Mouse (Mus musculus): ENCODE results near the gene Galns. TPM values are rescaled to one million over a fixed set of nuclear protein-coding genes. Genes with fewer than 3 reads are reported as not detected.

Gene Galns
- polyA plus RNA-seq, 1 experiment, result 20.4 TPM

DNA sequence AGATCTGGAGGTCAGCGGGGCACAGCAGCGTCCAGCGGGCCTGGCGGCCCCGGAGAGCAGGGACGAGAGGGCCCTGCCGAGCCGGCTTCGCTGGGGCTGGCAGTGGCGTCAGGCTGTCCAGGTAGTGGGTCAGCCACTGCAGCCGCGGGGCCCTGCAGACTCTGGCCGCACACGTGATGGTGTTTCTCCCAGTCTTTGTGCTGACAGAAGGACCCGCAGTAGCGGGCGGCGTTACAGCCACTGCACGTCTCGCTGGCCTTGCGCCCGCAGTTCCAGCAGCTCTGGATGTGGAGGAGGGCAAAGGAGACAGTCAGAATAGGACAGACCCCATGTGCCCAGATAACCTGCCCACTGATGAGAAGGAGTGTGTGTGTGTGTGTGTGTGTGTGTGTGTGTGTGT lies 19.4 kb upstream of the Galns start:
- no peak overlapping the region for H3K4me3 ChIP-seq (ENCODE audit: low read depth, low read length)

DNA sequence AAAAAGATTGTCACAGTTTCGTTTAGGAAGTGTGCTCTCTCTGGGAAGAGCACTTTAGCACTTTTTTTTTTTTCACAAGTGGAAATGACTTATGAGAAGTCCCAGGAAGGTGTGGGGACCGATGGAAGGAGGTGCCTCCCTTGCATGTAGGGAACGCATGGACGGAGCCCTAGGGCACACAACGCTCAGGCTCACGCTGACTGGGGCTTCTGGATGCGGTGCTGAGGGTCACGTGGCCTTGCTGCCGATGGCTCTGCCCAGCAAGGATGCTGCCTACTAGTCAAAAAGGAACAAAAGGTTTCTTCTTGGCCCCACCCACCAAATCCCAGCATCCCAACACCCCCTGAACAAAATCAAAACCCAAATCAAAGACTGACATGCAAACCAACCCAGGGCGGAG lies 18.1 kb upstream of the Galns start:
- TF ChIP-seq CTCF (IDR thresholded peaks at IDR 0.05; ENCODE audit: extremely low read depth, insufficient read length, insufficient replicate concordance, low read depth, low read length) (no peak), POLR2A (IDR thresholded peaks at IDR 0.05; ENCODE audit: low read depth, low read length) (no peak)
- H3K4me1 ChIP-seq (ENCODE audit: control insufficient read depth, insufficient read depth, insufficient read length, low read length), result no peaks in the 10 kb centered on the region
- 68% methylated on average over 10 of the region's 10 CpGs for WGBS

More for the DNA sequence above, 19.4 kb upstream of the Galns start:
- no peak overlapping the region for H3K27ac ChIP-seq (ENCODE audit: insufficient read depth, low read depth, low read length)
- H3K27me3 ChIP-seq (ENCODE audit: control insufficient read depth, insufficient read depth, low read length), result no peaks in the 10 kb centered on the region
- 57% methylated on average over 22 of the region's 22 CpGs for WGBS
- no peaks in the 10 kb centered on the region for H3K36me3 ChIP-seq (ENCODE audit: control insufficient read depth, insufficient read depth, low read length)
- peaks cover 9% of the 10 kb centered on the region for H3K4me1 ChIP-seq (ENCODE audit: control insufficient read depth, insufficient read depth, insufficient read length, low read length)
- TF ChIP-seq POLR2A (IDR thresholded peaks at IDR 0.05; ENCODE audit: low read depth, low read length), result no peak
- TF ChIP-seq CTCF (IDR thresholded peaks at IDR 0.05; ENCODE audit: extremely low read depth, insufficient read length, insufficient replicate concordance, low read depth, low read length), result no peak

DNA sequence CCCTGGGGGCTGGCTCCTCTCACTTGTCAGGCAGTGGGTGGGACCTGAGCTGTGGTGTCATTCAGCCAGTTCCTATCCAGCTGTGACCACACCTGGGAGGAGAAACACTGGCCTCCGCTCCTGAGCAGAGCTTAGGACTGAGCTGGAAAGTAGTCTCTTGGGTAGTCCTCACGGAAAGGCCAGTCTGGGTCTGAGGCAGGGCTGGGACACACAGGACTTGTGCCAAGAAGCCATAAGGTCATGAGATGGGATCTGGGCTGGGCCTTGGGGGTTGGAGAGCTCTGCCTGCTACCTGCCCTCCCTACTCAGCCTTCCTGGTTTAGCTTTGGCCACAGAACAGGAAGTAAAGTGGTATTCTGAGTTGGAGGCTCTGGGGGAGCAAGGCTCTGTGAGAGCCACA lies 15.6 kb upstream of the Galns start:
- TF ChIP-seq CTCF (IDR thresholded peaks at IDR 0.05; ENCODE audit: extremely low read depth, insufficient read length, insufficient replicate concordance, low read depth, low read length) (no peak), POLR2A (IDR thresholded peaks at IDR 0.05; ENCODE audit: low read depth, low read length) (no peak)
- H3K27me3 ChIP-seq (ENCODE audit: control insufficient read depth, insufficient read depth, low read length), result no peaks in the 10 kb centered on the region
- no peaks in the 10 kb centered on the region for H3K36me3 ChIP-seq (ENCODE audit: control insufficient read depth, insufficient read depth, low read length)
- no peaks in the 10 kb centered on the region for H3K4me1 ChIP-seq (ENCODE audit: control insufficient read depth, insufficient read depth, insufficient read length, low read length)
- no peak overlapping the region for H3K4me3 ChIP-seq (ENCODE audit: low read depth, low read length)
- H3K27ac ChIP-seq (ENCODE audit: insufficient read depth, low read depth, low read length), result no peak overlapping the region
- 81% methylated on average over 2 of the region's 2 CpGs for WGBS

More for the DNA sequence above, 18.1 kb upstream of the Galns start:
- no peaks in the 10 kb centered on the region for H3K27me3 ChIP-seq (ENCODE audit: control insufficient read depth, insufficient read depth, low read length)
- H3K4me3 ChIP-seq (ENCODE audit: low read depth, low read length), result no peak overlapping the region
- no peak overlapping the region for H3K27ac ChIP-seq (ENCODE audit: insufficient read depth, low read depth, low read length)
- H3K36me3 ChIP-seq (ENCODE audit: control insufficient read depth, insufficient read depth, low read length), result no peaks in the 10 kb centered on the region

DNA sequence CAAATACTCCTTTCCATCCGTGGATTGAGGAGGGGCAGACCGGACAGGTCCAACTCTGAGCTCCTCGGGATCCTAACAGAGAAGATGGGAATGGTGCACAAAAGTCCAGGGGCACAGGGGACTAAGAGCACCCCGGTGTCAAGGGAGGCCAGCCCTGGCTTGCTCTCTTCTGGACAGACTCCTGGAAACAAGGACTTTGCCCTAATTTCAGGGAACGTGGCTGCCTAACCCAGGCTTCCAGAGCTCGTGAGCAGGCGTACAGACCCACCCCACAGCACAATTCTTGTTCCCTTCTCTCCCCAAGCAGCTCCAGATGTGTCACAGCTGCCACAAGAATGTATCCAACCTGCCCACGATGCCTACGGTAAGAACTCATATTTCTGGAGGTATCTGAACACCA lies 14.5 kb upstream of the Galns start:
- Histone ChIP-seq H3K4me3 (ENCODE audit: low read depth, low read length) (no peak overlapping the region), H3K36me3 (ENCODE audit: control insufficient read depth, insufficient read depth, low read length) (no peaks in the 10 kb centered on the region)
- TF ChIP-seq CTCF (IDR thresholded peaks at IDR 0.05; ENCODE audit: extremely low read depth, insufficient read length, insufficient replicate concordance, low read depth, low read length), result no peak
- TF ChIP-seq POLR2A (IDR thresholded peaks at IDR 0.05; ENCODE audit: low read depth, low read length), result no peak

DNA sequence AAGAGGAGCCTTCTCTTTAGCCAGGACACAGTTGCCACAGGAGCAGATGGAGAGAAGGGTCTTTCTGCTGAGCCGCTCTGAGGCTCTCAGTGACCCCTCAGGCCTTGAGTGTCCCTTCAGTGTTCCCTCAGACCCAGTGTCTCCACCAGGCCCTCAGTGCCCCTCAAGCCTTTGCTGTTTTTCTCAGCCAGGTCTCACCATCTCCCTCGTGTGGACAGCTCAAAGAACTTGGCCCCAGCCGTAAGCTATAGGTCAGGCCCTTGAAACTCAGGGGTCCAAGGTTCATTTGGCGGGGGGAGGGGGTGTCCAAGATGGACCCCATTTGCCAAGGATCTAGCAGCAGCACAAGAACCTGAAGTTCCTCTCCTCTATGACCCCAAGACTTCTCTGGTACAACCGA lies 13.4 kb upstream of the Galns start:
- Histone ChIP-seq H3K27me3 (ENCODE audit: control insufficient read depth, insufficient read depth, low read length) (no peaks in the 10 kb centered on the region), H3K4me1 (ENCODE audit: control insufficient read depth, insufficient read depth, insufficient read length, low read length) (no peaks in the 10 kb centered on the region), H3K4me3 (ENCODE audit: low read depth, low read length) (no peak overlapping the region), H3K36me3 (ENCODE audit: control insufficient read depth, insufficient read depth, low read length) (no peaks in the 10 kb centered on the region), H3K27ac (ENCODE audit: insufficient read depth, low read depth, low read length) (no peak overlapping the region)
- WGBS, result 75% methylated on average over 5 of the region's 5 CpGs
- TF ChIP-seq CTCF (IDR thresholded peaks at IDR 0.05; ENCODE audit: extremely low read depth, insufficient read length, insufficient replicate concordance, low read depth, low read length) (no peak), POLR2A (IDR thresholded peaks at IDR 0.05; ENCODE audit: low read depth, low read length) (no peak)

More for the DNA sequence above, 14.5 kb upstream of the Galns start:
- no peak overlapping the region for H3K27ac ChIP-seq (ENCODE audit: insufficient read depth, low read depth, low read length)
- H3K27me3 ChIP-seq (ENCODE audit: control insufficient read depth, insufficient read depth, low read length), result no peaks in the 10 kb centered on the region
- no peaks in the 10 kb centered on the region for H3K4me1 ChIP-seq (ENCODE audit: control insufficient read depth, insufficient read depth, insufficient read length, low read length)
- 42% methylated on average over 9 of the region's 9 CpGs for WGBS

DNA sequence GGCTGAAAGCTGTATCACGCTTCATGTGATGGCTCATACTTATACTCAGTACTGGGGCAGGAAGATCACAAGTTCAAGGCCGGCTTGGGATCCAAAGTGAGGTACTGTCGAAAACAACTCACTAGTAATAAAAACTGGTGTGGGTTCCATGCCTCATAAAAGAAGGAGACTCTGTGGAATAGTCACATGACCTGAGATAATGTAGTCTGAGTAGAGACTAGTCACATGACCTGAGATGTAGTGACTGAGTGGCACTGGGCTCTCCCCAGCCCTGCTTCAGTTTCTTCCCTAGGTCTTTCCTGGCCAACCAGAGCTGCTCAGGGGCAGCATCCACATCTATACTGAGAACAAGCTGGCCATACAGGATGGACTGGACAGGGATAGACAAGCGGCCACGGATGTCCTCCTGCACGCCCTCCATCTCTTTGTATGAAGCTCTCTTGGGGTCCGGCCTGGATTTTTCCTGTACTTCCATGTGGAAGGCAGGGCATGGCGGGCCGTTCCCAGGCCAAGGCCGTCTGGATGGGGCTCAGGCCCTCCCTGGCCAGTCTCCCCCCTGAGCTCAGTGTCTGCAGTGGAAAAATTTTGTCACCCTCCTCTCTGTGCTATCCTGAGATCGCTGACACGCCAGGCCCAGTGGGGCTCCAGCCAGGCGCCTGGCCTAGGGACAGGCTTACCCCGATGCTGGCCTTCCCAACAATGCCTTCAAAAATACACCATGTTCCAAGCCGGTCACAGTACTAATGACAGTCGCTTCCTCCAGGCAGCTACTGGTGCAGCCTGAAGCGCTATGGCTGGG lies 12.8 kb upstream of the Galns start:
- H3K4me1 ChIP-seq (ENCODE audit: control insufficient read depth, insufficient read depth, insufficient read length, low read length), result no peaks in the 10 kb centered on the region
- H3K36me3 ChIP-seq (ENCODE audit: control insufficient read depth, insufficient read depth, low read length), result no peaks in the 10 kb centered on the region
- TF ChIP-seq POLR2A (IDR thresholded peaks at IDR 0.05; ENCODE audit: low read depth, low read length), result no peak
- no peak for TF ChIP-seq CTCF (IDR thresholded peaks at IDR 0.05; ENCODE audit: extremely low read depth, insufficient read length, insufficient replicate concordance, low read depth, low read length)
- 90% methylated on average over 17 of the region's 17 CpGs for WGBS
- no peak overlapping the region for H3K4me3 ChIP-seq (ENCODE audit: low read depth, low read length)
- no peak overlapping the region for H3K27ac ChIP-seq (ENCODE audit: insufficient read depth, low read depth, low read length)
- H3K27me3 ChIP-seq (ENCODE audit: control insufficient read depth, insufficient read depth, low read length), result no peaks in the 10 kb centered on the region

DNA sequence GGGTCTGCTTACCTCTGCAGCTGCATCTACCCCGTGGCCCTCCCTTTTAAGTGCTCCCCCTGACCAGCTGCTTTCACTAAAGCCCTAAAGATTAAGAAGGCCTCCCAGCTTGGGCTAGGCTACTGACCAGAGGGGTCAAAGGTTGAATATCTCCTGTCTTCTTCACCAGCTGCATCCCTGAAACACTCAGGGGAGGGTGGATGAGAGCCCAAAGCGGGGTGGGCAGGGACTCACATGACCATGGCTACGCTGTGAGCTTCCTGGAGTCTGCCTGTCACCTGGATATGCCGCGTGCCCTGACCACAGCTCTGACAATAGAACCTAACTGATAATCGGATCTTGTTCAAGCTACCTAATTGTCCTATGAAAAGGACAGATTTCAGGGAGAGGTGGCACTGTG lies 11.5 kb upstream of the Galns start, which contains the start of gene Pabpn1l:
Gene Pabpn1l, minus strand, starts transcription at position 13 of the 400 bp plus-strand sequence.
- no peaks in the 10 kb centered on the region for H3K27me3 ChIP-seq (ENCODE audit: control insufficient read depth, insufficient read depth, low read length)
- TF ChIP-seq CTCF (IDR thresholded peaks at IDR 0.05; ENCODE audit: extremely low read depth, insufficient read length, insufficient replicate concordance, low read depth, low read length), result no peak
- TF ChIP-seq POLR2A (IDR thresholded peaks at IDR 0.05; ENCODE audit: low read depth, low read length), result no peak
- H3K27ac ChIP-seq (ENCODE audit: insufficient read depth, low read depth, low read length), result no peak within 1 kb of the TSS
- no peaks in the 10 kb centered on the region; the same call in 1 of the 2 replicates for H3K4me1 ChIP-seq (ENCODE audit: control insufficient read depth, insufficient read depth, insufficient read length, low read length)
- H3K4me3 ChIP-seq (ENCODE audit: low read depth, low read length), result no peak within 1 kb of the TSS
- WGBS, result 53% methylated on average over 6 of the region's 6 CpGs
- H3K36me3 ChIP-seq (ENCODE audit: control insufficient read depth, insufficient read depth, low read length), result no peaks in the 10 kb centered on the region
